8 mouse cellular contexts compared by ENCODE assay signal in the genomic region with DNA sequence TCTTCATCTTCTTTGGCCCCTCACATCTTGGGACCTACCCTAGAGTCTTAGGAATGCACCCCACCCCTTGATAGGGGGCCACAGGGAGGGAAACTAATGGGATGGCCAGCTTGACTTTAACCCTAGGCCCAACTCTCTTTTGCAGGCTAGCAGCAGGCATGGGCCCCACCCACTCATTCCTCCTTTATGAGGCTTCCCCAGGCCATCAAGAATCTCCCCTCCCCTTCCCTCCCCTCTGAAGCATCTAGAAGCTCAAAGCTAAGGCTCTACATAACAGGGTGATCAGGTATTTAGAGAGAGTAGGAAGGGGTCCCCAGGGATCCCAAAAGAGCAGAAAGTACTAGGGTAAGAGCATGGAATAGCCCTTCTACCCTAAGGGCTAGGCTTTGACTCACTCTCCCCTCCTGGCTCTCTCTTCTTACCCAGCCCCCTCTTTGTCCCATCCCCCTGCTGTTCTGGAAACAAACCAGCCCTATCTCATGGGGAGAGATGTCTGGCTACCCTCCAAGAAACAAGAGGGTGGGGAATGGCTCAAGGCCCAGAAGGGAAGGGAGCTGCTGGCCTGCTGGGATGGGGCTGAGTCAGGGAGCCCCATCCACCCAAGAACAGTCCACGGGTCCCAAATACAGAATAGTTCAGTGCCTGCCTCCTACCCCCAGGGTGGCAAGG. TPM values are rescaled to one million over a fixed set of nuclear protein-coding genes. Genes with fewer than 3 reads are reported as not detected.
DNase-seq lines count a peak whose midpoint lies in the region; ATAC-seq lines count a peak whose summit lies in the region.

No protein-coding gene starts in this region.

- no peaks in the 10 kb centered on the region for H3K9me3 ChIP-seq in forebrain, embryonic 14.5 days (replicated peaks; ENCODE audit: control insufficient read depth, low read length)
- no peaks in the 10 kb centered on the region for H3K9me3 ChIP-seq in forebrain, embryonic 10.5 days
- no peaks in the 10 kb centered on the region for H3K9me3 ChIP-seq in heart, embryonic 16.5 days (replicated peaks; ENCODE audit: control insufficient read depth, low read length)
- no peaks in the 10 kb centered on the region for H3K9me3 ChIP-seq in liver, embryonic 16.5 days (replicated peaks; ENCODE audit: control insufficient read depth, low read length)

- no peak overlapping the region for H3K4me3 ChIP-seq in forebrain, embryonic 14.5 days (ENCODE audit: low read depth, low read length)
- no peak overlapping the region for H3K4me3 ChIP-seq in forebrain, embryonic 10.5 days
- H3K4me3 ChIP-seq in heart, embryonic 16.5 days (ENCODE audit: low read length): 0 out of 2 replicates have a peak overlapping the region, but pooled peaks have one; percentile 9
- no peak overlapping the region for H3K4me3 ChIP-seq in liver, embryonic 16.5 days (ENCODE audit: low read depth, low read length)

- ATAC-seq in forebrain, embryonic 14.5 days: peak; percentile 83
- peak; percentile 87 for ATAC-seq in heart, embryonic 16.5 days (replicated peaks; ENCODE audit: extremely low read depth, insufficient read depth, low FRiP score)
- peak; percentile 30; the same call in 1 of the 2 replicates for ATAC-seq in liver, embryonic 16.5 days (ENCODE audit: low read depth)

- peak; percentile 83 for DNase-seq in forebrain, embryonic 14.5 days (ENCODE audit: low spot score)
- DNase-seq in forebrain, embryonic 10.5 days (ENCODE audit: extremely low spot score, low spot score): no peak
- peak; percentile 34 to 44 for DNase-seq in cerebellum, postnatal 14 days
- DNase-seq in kidney, postnatal 14 days: peak; percentile 88
- peak; percentile 48 for DNase-seq in ovary, postnatal 10 days (ENCODE audit: low spot score)
- DNase-seq in thymus, postnatal 4 days: no peak

- peaks cover 12% of the 10 kb centered on the region for H3K4me1 ChIP-seq in forebrain, embryonic 14.5 days (ENCODE audit: control insufficient read depth, insufficient read depth, low read length)
- peaks cover 19% of the 10 kb centered on the region for H3K4me1 ChIP-seq in forebrain, embryonic 10.5 days
- H3K4me1 ChIP-seq in heart, embryonic 16.5 days (ENCODE audit: control insufficient read depth, insufficient read depth, low read length): peaks cover 60% of the 10 kb centered on the region
- peaks cover 8% of the 10 kb centered on the region for H3K4me1 ChIP-seq in liver, embryonic 16.5 days (ENCODE audit: control insufficient read depth, low read depth, low read length)

- no peak overlapping the region for H3K4me2 ChIP-seq in forebrain, embryonic 14.5 days (ENCODE audit: low read length)
- H3K4me2 ChIP-seq in heart, embryonic 16.5 days (ENCODE audit: low read depth, low read length): peak overlapping the region; percentile 53
- H3K4me2 ChIP-seq in liver, embryonic 16.5 days (ENCODE audit: low read depth, low read length): no peak overlapping the region

- WGBS in forebrain, embryonic 14.5 days: 5% methylated on average over 1 of the region's 1 CpGs
- 14% methylated on average over 1 of the region's 1 CpGs for WGBS in forebrain, embryonic 10.5 days
- WGBS in heart, embryonic 16.5 days: 0% methylated on average over 1 of the region's 1 CpGs
- WGBS in liver, embryonic 16.5 days (ENCODE audit: insufficient replicate concordance): 63% methylated on average over 1 of the region's 1 CpGs

- H3K36me3 ChIP-seq in forebrain, embryonic 14.5 days (ENCODE audit: control insufficient read depth, insufficient read depth, low read length): no peaks in the 10 kb centered on the region
- no peaks in the 10 kb centered on the region for H3K36me3 ChIP-seq in forebrain, embryonic 10.5 days (replicated peaks)
- no peaks in the 10 kb centered on the region for H3K36me3 ChIP-seq in heart, embryonic 16.5 days (ENCODE audit: control insufficient read depth, insufficient read depth)
- H3K36me3 ChIP-seq in liver, embryonic 16.5 days (ENCODE audit: control insufficient read depth, insufficient read depth): no peaks in the 10 kb centered on the region; the same call in 1 of the 2 replicates

- H3K9ac ChIP-seq in forebrain, embryonic 14.5 days (ENCODE audit: low read length): no peak overlapping the region
- peak overlapping the region; percentile 30; the same call in 1 of the 2 replicates for H3K9ac ChIP-seq in heart, embryonic 16.5 days (ENCODE audit: low read length)
- no peak overlapping the region for H3K9ac ChIP-seq in liver, embryonic 16.5 days (ENCODE audit: low read depth, low read length)

- H3K27ac ChIP-seq in forebrain, embryonic 14.5 days (ENCODE audit: low read depth, low read length): 0 out of 2 replicates have a peak overlapping the region, but pooled peaks have one; percentile 39
- H3K27ac ChIP-seq in forebrain, embryonic 10.5 days: no peak overlapping the region
- peak overlapping the region; percentile 87 for H3K27ac ChIP-seq in heart, embryonic 16.5 days (ENCODE audit: low read length)
- no peak overlapping the region for H3K27ac ChIP-seq in liver, embryonic 16.5 days (ENCODE audit: low read length)

- H3K27me3 ChIP-seq in forebrain, embryonic 14.5 days (replicated peaks; ENCODE audit: control insufficient read depth, insufficient read depth, low read length): no peaks in the 10 kb centered on the region
- H3K27me3 ChIP-seq in forebrain, embryonic 10.5 days (ENCODE audit: poor library complexity, severe bottlenecking): no peaks in the 10 kb centered on the region
- no peaks in the 10 kb centered on the region for H3K27me3 ChIP-seq in heart, embryonic 16.5 days (ENCODE audit: control insufficient read depth, insufficient read depth, low read length)
- no peaks in the 10 kb centered on the region for H3K27me3 ChIP-seq in liver, embryonic 16.5 days (ENCODE audit: control insufficient read depth, insufficient read depth, low read depth, low read length)

RNA-seq across cellular contexts. Expression of a gene that starts 11.0 kb away (rescaled TPM):
- polyA plus RNA-seq in forebrain, embryonic 14.5 days (2014; fragmentation: Nextera tagmentation; extraction: Ambion mirVana): 0.61 and 1.2 TPM in 2 replicates
- polyA plus RNA-seq in forebrain, embryonic 10.5 days (2016; fragmentation: Nextera tagmentation; extraction: Ambion mirVana): 6.0 and 6.8 TPM in 2 replicates
- 2.5 and 2.9 TPM in 2 replicates for polyA plus RNA-seq in heart, embryonic 16.5 days (2015; fragmentation: Nextera tagmentation; extraction: Ambion mirVana)
- 69.6 and 71.3 TPM in 2 replicates for polyA plus RNA-seq in liver, embryonic 16.5 days (2015; fragmentation: Nextera tagmentation; extraction: Ambion mirVana)

RNA-seq across cellular contexts. Expression of a gene that starts 36.6 kb away (rescaled TPM):
- 343 and 345 TPM in 2 replicates for polyA plus RNA-seq in forebrain, embryonic 14.5 days (2014; fragmentation: Nextera tagmentation; extraction: Ambion mirVana)
- polyA plus RNA-seq in forebrain, embryonic 10.5 days (2016; fragmentation: Nextera tagmentation; extraction: Ambion mirVana): 225 and 250 TPM in 2 replicates
- polyA plus RNA-seq in heart, embryonic 16.5 days (2015; fragmentation: Nextera tagmentation; extraction: Ambion mirVana): 878 and 900 TPM in 2 replicates
- polyA plus RNA-seq in liver, embryonic 16.5 days (2015; fragmentation: Nextera tagmentation; extraction: Ambion mirVana): 139 and 152 TPM in 2 replicates

RNA-seq across cellular contexts. Expression of a gene that starts 46.8 kb away (rescaled TPM):
- 0.26 and 0.32 TPM in 2 replicates for polyA plus RNA-seq in forebrain, embryonic 14.5 days (2014; fragmentation: Nextera tagmentation; extraction: Ambion mirVana)
- polyA plus RNA-seq in forebrain, embryonic 10.5 days (2016; fragmentation: Nextera tagmentation; extraction: Ambion mirVana): 0.31 and 0.40 TPM in 2 replicates
- polyA plus RNA-seq in heart, embryonic 16.5 days (2015; fragmentation: Nextera tagmentation; extraction: Ambion mirVana): 0.80 and 0.91 TPM in 2 replicates
- polyA plus RNA-seq in liver, embryonic 16.5 days (2015; fragmentation: Nextera tagmentation; extraction: Ambion mirVana): 0.29 and 0.91 TPM in 2 replicates

RNA-seq across cellular contexts. Expression of a gene that starts 53.2 kb away (rescaled TPM):
- 97.5 and 106 TPM in 2 replicates for polyA plus RNA-seq in forebrain, embryonic 14.5 days (2014; fragmentation: Nextera tagmentation; extraction: Ambion mirVana)
- polyA plus RNA-seq in forebrain, embryonic 10.5 days (2016; fragmentation: Nextera tagmentation; extraction: Ambion mirVana): 131 and 132 TPM in 2 replicates
- 59.2 and 61.5 TPM in 2 replicates for polyA plus RNA-seq in heart, embryonic 16.5 days (2015; fragmentation: Nextera tagmentation; extraction: Ambion mirVana)
- 33.7 and 34.1 TPM in 2 replicates for polyA plus RNA-seq in liver, embryonic 16.5 days (2015; fragmentation: Nextera tagmentation; extraction: Ambion mirVana)

Comparison
In these comparisons a context has a peak if more than half of its experiments do, and no peak if none do; other contexts are left out.
1. DNase-seq: peak in forebrain, embryonic 14.5 days (single experiment), cerebellum, postnatal 14 days (2 of 2), kidney, postnatal 14 days (single experiment) and ovary, postnatal 10 days (single experiment); none in forebrain, embryonic 10.5 days (single experiment) and thymus, postnatal 4 days (single experiment).
2. H3K27ac ChIP-seq: peak in forebrain, embryonic 14.5 days (single experiment) and heart, embryonic 16.5 days (single experiment); none in forebrain, embryonic 10.5 days (single experiment) and liver, embryonic 16.5 days (single experiment).
3. ATAC-seq: peak in every context shown above with its lines; median percentile 87 in heart, embryonic 16.5 days; 83 in forebrain, embryonic 14.5 days; 30 in liver, embryonic 16.5 days.